Mouse (Mus musculus) neural tube, embryonic 15.5 days (tissue): Measurements from ENCODE around the gene Pibf1. TPM values are rescaled to one million over a fixed set of nuclear protein-coding genes. Genes with fewer than 3 reads are reported as not detected.
A peak's percentile ranks its signal among the peaks of the same experiment; 100 is the strongest.

Source experiments
- ATAC-seq: fragments of 200-750 bp; cut with Nextera tagmentation; 2 replicates; pipeline ENCODE4 v1.8.0; 2017; ENCODE audit warnings: mild to moderate bottlenecking, moderate TSS enrichment, moderate library complexity; ENCODE audit not compliant: low FRiP score
- H3K27ac ChIP-seq: fragments of 300-500 bp; sonication (generic); replicated peaks from 2 replicates; pipeline ENCODE4 v1.5.1; 2015; ENCODE audit warnings: mild to moderate bottlenecking, inconsistent platforms
- H3K27me3 ChIP-seq: fragments of 300-500 bp; sonication (generic); replicated peaks from 2 replicates; pipeline ENCODE4 v1.6.1; 2015; ENCODE audit warnings: inconsistent platforms
- H3K36me3 ChIP-seq: fragments of 300-500 bp; sonication (generic); 2 replicates; pipeline ENCODE4 v1.6.1; 2015; ENCODE audit warnings: inconsistent platforms
- H3K4me1 ChIP-seq: fragments of 300-500 bp; sonication (generic); 2 replicates; pipeline ENCODE4 v1.6.1; 2015; ENCODE audit warnings: inconsistent platforms
- H3K4me2 ChIP-seq: fragments of 300-500 bp; sonication (generic); 2 replicates; pipeline ENCODE4 v1.6.1; 2015; ENCODE audit warnings: inconsistent platforms, mild to moderate bottlenecking, moderate library complexity
- H3K4me3 ChIP-seq: fragments of 300-500 bp; sonication (generic); replicated peaks from 2 replicates; pipeline ENCODE4 v1.5.1; 2015; ENCODE audit warnings: mild to moderate bottlenecking, inconsistent platforms
- H3K9ac ChIP-seq: fragments of 300-500 bp; sonication (generic); replicated peaks from 2 replicates; pipeline ENCODE4 v1.6.1; 2015; ENCODE audit warnings: mild to moderate bottlenecking, inconsistent platforms
- H3K9me3 ChIP-seq: fragments of 300-500 bp; sonication (generic); replicated peaks from 2 replicates; pipeline ENCODE4 v1.6.1; 2016; ENCODE audit warnings: inconsistent platforms
- WGBS: fragments of 180-500 bp; shearing (Covaris S2); methylation state at CpG from one replicate; pipeline ENCODE4 v1.1.7; 2015; ENCODE audit warnings: mixed read lengths; 5-methylcytosine and 5-hydroxymethylcytosine counted together
- polyA plus RNA-seq: library from polyadenylated mRNA; unstranded; fragments of >200 nt; fragmentation: Nextera tagmentation; extraction: Ambion mirVana; gene quantifications from 2 replicates; pipeline ENCODE4 v1.2.1, GENCODE M21; 2015

Gene Pibf1
- polyA plus RNA-seq: 17.6 and 18.0 TPM in 2 replicates

DNA sequence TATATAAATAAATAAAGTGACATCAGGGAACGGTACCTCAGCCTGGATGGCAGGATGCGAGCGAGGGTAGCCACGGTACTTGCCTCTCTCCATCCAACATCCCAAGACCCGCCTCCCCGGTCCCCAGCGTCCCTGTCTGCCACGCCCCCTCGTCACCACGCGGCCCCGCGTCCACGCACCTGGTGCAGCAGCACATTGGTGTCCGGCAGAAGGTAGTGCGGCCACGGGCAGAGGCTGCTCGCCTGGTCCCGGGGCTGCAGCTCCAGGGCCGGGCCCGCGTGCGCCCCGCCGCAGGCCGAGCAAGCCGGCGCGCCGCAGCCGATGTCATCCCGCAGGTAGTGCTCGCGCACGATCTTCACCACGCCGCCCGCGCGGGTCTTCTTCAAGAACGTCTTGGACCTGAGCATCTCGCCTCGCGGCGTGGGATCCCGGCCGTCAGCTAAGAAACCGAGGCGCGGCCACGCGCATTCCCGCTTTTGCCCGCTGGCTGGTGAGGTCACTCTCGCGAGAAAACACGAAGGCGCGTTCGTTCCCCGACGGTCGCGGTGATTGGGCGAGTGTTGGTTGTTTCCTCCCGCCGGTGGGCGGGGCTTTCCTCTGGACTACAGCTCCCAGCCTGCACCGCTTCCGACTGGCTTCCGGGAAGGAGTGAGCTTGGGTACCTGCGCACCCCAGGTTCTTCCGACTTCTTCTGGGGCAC is at the start of gene Pibf1, which contains the start of gene Dis3:
Gene Pibf1, plus strand, starts transcription at position 158 of the 700 bp plus-strand sequence.
Gene Dis3, minus strand, starts transcription at position 504 of the 700 bp plus-strand sequence.
- ATAC-seq: peak; percentile 99
- Histone ChIP-seq H3K27ac (peak within 1 kb of the TSS; percentile 90), H3K9ac (peak within 1 kb of the TSS; percentile 93), H3K27me3 (no peaks in the 10 kb centered on the region), H3K36me3 (peaks cover 40% of the 10 kb centered on the region), H3K4me3 (peak within 1 kb of the TSS; percentile 90), H3K4me2 (peak within 1 kb of the TSS; percentile 75), H3K9me3 (no peaks in the 10 kb centered on the region), H3K4me1 (peaks cover 21% of the 10 kb centered on the region)
- under 1% methylated on average over 73 of the region's 73 CpGs for WGBS

DNA sequence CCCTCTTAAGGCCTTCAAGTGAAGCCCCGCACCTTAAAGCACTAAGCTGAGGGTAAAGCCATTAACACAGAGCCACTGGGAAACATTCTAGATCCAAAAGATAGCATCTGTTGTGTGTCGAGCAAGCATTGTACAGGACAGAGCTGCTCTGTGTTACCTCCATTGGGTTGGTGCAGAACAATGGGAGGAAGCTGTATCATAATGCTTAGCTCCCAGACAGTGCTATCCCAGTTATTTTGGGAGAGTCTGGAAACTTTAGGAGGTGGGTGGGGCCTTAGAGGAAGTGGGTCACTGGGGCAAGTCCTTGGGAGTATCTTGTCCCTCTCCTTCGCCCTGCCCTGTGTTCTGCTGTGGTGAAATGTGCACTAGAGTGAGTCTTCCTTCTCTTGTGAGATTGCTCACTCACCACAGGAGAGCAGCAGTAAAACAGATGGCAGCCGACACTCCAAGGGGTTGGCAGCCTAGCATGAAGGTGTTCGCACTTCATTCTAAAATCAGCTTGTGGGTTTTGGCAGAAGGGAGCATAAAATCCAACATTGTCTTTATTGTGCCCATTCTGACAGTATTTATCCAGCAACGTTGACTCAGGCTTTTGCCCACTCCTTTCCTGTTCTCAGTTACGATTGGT is 40.2 kb upstream of the Pibf1 start:
- Histone ChIP-seq H3K9ac (no peak overlapping the region), H3K4me1 (no peaks in the 10 kb centered on the region), H3K4me3 (no peak overlapping the region), H3K36me3 (no peaks in the 10 kb centered on the region), H3K4me2 (no peak overlapping the region), H3K9me3 (no peaks in the 10 kb centered on the region), H3K27me3 (no peaks in the 10 kb centered on the region), H3K27ac (no peak overlapping the region)
- 80% methylated on average over 7 of the region's 7 CpGs for WGBS
- ATAC-seq: no peak

DNA sequence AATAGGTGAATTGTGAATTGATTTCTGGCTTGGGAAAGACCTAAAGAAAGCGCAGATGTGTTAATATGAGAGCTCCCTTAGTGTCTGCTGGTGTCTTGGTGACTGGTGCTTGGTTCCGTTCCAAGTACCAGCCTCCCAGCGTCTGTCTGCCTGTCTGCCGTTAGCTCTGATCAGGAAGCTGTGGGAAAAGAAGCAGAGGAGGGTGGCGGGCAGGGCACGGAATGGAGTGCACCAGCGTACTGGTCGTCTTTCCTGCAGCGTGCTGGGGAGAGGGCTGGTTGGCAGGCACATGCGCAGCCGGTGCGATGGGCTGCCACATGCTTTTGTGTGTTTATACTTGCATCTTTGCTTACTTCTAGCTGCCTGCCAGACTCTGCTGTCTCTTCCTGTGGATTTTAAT is 38.6 kb upstream of the Pibf1 start:
- Histone ChIP-seq H3K27ac (no peak overlapping the region), H3K27me3 (no peaks in the 10 kb centered on the region), H3K9ac (no peak overlapping the region), H3K4me2 (no peak overlapping the region), H3K4me3 (no peak overlapping the region), H3K36me3 (no peaks in the 10 kb centered on the region), H3K4me1 (no peaks in the 10 kb centered on the region), H3K9me3 (no peaks in the 10 kb centered on the region)
- WGBS: 89% methylated on average over 12 of the region's 12 CpGs
- no peak for ATAC-seq

DNA sequence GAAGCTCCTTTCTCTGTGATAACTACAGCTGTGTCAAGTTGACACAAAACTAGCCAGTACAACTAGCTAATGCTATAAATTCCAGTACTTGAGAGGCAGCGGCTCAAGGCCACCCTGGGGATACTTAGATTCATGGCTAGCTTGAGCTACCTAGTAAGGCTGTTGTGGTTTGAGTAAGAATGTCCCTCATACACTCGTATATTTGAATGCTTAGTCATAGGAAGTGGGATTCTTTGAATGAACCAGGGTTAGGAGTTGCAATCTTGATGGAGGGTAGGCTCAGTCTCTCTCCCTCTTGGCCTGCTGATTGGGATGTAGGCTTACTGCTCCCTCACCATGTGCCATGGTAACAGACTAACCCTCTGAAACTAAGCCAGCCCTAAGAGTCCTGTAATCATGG is 36.1 kb upstream of the Pibf1 start:
- no peak overlapping the region for H3K4me2 ChIP-seq
- 94% methylated on average over 2 of the region's 2 CpGs for WGBS
- no peak overlapping the region for H3K27ac ChIP-seq

DNA sequence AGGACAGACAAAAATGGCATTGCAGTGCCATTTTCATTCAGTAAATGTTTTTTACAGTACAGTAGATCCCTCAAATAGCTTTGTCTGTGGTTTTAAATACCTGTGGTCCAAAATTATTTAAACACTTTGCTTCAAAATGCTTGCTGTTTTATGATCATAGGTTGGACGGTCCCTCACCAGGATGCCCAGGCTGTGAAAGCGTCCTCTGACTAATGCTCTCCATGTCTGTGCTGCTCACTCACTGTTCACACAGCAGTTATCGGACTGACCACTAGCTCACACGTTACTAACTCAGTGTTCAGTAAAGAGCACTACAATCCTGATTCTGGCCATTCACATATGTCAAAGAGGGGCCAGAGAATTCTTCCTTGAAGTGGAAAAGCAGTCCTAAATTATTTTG is 28.1 kb upstream of the Pibf1 start:
- Histone ChIP-seq H3K4me2 (no peak overlapping the region), H3K9ac (no peak overlapping the region), H3K36me3 (peaks cover 15% of the 10 kb centered on the region), H3K9me3 (no peaks in the 10 kb centered on the region), H3K27ac (no peak overlapping the region), H3K27me3 (no peaks in the 10 kb centered on the region), H3K4me3 (no peak overlapping the region), H3K4me1 (no peaks in the 10 kb centered on the region)
- no peak for ATAC-seq
- WGBS: 87% methylated on average over 4 of the region's 4 CpGs

More for the DNA sequence above, 36.1 kb upstream of the Pibf1 start:
- H3K27me3 ChIP-seq: no peaks in the 10 kb centered on the region
- H3K9me3 ChIP-seq: no peaks in the 10 kb centered on the region
- no peaks in the 10 kb centered on the region for H3K4me1 ChIP-seq
- no peak overlapping the region for H3K4me3 ChIP-seq
- H3K36me3 ChIP-seq: 0 out of 2 replicates have a peak, but pooled peaks cover under 1% of the 10 kb centered on the region
- H3K9ac ChIP-seq: no peak overlapping the region
- no peak for ATAC-seq

DNA sequence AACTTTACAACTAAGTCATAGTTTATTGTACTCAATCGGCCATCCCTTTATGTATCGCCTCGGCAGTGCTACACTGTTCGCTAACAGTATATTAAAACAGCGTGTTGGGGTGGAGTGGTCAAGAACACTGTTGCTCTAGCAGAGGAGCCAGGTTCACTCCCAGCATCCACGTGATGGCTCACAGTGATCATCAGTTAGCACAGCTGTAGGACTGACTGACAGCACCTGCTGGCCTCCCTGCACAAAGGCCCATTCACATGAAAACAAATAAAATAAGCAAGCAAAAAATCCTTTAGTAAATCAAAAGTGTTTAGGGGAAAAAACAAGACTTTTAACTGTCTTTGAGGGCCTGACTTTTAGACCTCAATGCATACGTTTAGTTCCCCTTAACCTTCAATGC is 10.3 kb upstream of the Pibf1 start:
- Histone ChIP-seq H3K27me3 (no peaks in the 10 kb centered on the region), H3K27ac (no peak overlapping the region), H3K4me1 (no peaks in the 10 kb centered on the region), H3K9me3 (no peaks in the 10 kb centered on the region), H3K4me2 (no peak overlapping the region), H3K4me3 (no peak overlapping the region), H3K9ac (no peak overlapping the region), H3K36me3 (peaks cover 66% of the 10 kb centered on the region)
- ATAC-seq: no peak
- 93% methylated on average over 7 of the region's 7 CpGs for WGBS

DNA sequence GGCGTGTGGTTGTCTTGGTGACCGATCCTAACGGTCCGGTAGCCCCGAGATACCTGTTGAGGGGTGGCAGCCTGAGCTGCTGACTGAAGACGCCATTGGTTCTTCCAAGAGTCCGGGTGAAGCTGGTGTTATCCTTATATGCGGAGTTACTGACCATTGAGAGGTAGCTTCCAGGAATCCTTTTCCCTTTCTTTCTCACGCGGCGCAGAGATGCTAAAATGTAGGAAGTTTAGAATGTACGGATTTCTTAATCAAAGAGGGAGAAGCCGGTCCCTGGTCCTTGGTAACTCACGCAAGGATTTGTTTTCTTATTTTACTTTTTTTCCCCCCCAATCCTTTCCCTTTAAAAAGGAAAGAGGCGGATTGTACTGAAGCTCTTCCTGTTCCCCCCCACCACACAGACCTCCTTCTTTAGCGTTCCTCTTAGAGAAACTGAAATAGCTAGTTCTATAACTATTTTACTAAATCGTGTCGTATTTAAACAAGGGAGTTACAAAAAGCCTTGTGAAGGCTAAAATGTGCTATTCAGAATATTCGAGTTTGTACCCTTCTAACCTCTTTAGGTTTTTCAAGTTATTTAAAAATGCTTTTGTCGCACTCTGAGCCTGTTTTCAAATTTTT is 853 bp downstream of the Pibf1 start:
- peak overlapping the region; percentile 61; the same call in 1 of the 2 replicates for H3K27ac ChIP-seq
- 6% methylated on average over 20 of the region's 20 CpGs for WGBS
- H3K27me3 ChIP-seq: no peaks in the 10 kb centered on the region
- peak overlapping the region; percentile 75 for H3K4me2 ChIP-seq
- peak overlapping the region; percentile 90 for H3K4me3 ChIP-seq
- ATAC-seq: 0 out of 2 replicates have a peak, but pooled peaks have one; percentile 21
- H3K9me3 ChIP-seq: no peaks in the 10 kb centered on the region
- peaks cover 45% of the 10 kb centered on the region for H3K36me3 ChIP-seq
- H3K4me1 ChIP-seq: peaks cover 21% of the 10 kb centered on the region
- peak overlapping the region; percentile 65 for H3K9ac ChIP-seq

DNA sequence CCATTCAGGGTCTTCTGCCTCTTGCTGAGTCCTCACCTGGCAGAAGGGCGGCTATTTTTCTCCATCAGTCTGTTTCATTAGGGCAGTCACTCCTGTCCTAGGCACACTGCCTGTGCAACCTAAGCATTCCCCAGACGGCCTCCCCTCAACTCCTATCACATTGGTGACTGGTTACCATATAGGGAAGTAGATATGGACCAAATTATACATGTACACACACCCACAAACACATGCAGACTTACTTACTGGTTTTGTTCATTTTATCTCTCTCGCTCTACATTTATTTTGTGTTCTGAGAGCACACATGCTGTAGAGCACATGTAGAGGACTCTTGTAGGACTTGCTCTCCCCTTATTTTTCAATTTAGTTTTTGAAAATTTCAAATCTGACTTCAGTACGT is 3.8 kb downstream of the Pibf1 start:
- peaks cover 43% of the 10 kb centered on the region for H3K36me3 ChIP-seq
- H3K27me3 ChIP-seq: no peaks in the 10 kb centered on the region
- no peak overlapping the region for H3K27ac ChIP-seq
- peaks cover 16% of the 10 kb centered on the region for H3K4me1 ChIP-seq
- no peak for ATAC-seq
- H3K9ac ChIP-seq: no peak overlapping the region
- WGBS: 91% methylated on average over 4 of the region's 4 CpGs
- no peak overlapping the region for H3K4me2 ChIP-seq
- H3K4me3 ChIP-seq: no peak overlapping the region
- no peaks in the 10 kb centered on the region for H3K9me3 ChIP-seq

DNA sequence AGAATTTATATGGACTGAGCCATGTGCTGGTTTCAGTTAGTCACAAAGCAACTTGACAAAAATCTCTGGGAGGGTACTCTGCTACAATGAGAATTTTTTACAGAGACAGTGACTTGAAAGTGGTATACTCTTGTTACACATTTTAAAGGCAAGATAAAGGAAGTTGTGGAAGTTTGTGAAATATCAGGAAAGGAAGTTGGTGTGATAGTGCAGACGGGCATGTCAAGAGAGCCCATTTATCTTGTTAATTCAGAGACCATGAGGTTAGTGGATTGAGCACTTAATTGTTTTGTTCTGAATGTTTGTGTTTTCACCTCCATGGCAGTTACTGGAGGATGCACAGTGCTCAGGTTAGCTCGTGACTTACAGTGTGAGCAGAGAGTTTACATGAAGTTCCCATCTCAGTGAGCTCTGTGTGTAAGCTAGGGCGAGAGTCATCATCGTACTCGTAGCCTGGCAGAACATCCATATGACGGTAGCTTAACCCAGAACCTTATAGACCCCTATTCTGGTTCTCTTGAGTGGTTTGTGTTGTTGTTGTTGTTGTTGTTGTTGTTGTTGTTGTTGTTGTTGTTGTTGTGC is 5.4 kb downstream of the Pibf1 start:
- H3K27me3 ChIP-seq: no peaks in the 10 kb centered on the region
- 94% methylated on average over 6 of the region's 6 CpGs for WGBS
- no peak overlapping the region for H3K4me2 ChIP-seq
- H3K9ac ChIP-seq: no peak overlapping the region
- no peak overlapping the region for H3K4me3 ChIP-seq
- no peaks in the 10 kb centered on the region for H3K9me3 ChIP-seq
- H3K27ac ChIP-seq: no peak overlapping the region
- peaks cover 55% of the 10 kb centered on the region for H3K36me3 ChIP-seq
- H3K4me1 ChIP-seq: peaks cover 7% of the 10 kb centered on the region
- no peak for ATAC-seq

DNA sequence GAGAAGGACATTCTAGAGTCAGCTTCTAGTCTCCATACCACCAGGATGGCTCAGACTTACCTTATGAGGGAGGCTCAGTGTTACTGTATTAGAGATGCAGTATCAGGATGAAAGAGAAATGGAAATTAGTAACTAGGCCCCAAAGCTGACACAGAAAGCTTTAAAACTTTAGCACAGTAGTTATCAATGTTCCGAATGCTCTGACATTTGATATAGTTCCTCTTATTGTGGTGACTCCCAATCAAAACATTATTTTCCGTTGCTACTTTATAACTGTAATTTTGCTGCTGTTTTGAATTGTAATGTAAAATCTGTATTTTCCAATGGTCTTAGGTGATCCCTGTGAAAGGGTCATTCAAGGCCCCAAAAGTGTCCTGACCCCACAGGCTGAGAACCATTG is 7.4 kb downstream of the Pibf1 start:
- no peaks in the 10 kb centered on the region for H3K4me1 ChIP-seq

DNA sequence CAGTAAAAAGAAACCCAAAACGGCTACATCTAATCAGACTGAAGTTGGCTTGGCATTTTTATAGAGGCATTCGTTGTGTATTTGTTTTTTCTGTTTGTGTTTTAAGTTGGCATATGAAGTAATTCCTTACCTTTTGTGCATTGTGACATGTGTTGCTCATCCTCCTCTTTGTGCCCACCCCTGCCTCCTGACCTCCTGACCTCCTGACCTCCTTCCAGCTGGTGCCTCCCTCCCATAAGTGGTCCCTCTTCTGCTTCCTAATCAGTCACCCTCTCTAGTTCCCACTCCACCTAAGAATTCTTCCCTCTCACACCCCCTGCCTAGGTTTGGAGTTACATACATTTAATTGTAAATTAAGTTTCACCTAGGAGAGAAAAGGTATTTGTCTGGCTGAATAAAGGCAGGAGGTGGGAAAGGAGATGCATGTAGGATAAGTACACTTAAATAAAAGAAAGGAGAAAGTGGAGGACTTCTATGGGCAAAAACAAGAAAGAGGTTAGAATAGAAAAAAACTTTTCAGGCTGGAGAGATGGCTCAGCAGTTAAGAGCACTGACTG is 8.5 kb downstream of the Pibf1 start:
- Histone ChIP-seq H3K4me3 (no peak overlapping the region), H3K36me3 (peaks cover 66% of the 10 kb centered on the region), H3K27me3 (no peaks in the 10 kb centered on the region), H3K9ac (no peak overlapping the region), H3K9me3 (no peaks in the 10 kb centered on the region), H3K4me2 (no peak overlapping the region), H3K4me1 (no peaks in the 10 kb centered on the region), H3K27ac (no peak overlapping the region)
- ATAC-seq: no peak
- WGBS: 45% methylated on average over 2 of the region's 2 CpGs

More for the DNA sequence above, 7.4 kb downstream of the Pibf1 start:
- WGBS: 81% methylated on average over 2 of the region's 2 CpGs
- no peak overlapping the region for H3K4me3 ChIP-seq
- H3K9ac ChIP-seq: no peak overlapping the region
- H3K27ac ChIP-seq: no peak overlapping the region
- no peaks in the 10 kb centered on the region for H3K27me3 ChIP-seq
- peaks cover 64% of the 10 kb centered on the region for H3K36me3 ChIP-seq
- ATAC-seq: no peak
- no peak overlapping the region for H3K4me2 ChIP-seq
- H3K9me3 ChIP-seq: no peaks in the 10 kb centered on the region
